Mouse (Mus musculus) MEL (cell line): ENCODE measurements at regions not wholly inside any gene's neighbourhood (a gene's known extent, or its start where the extent isn't known, plus 50 kb on each side); places are given as distances from the start of the nearest gene placed in this dataset.

ENCODE experiments used
- DNase-seq: peaks from one replicate; pipeline ENCODE4 v3.0.0; 2011; ENCODE audit warnings: low read depth, low spot score
- H3K27ac ChIP-seq: 2 replicates; pipeline ENCODE4 v1.5.1; 2012; ENCODE audit warnings: low read depth, mild to moderate bottlenecking, control low read depth, low read length, moderate library complexity; ENCODE audit not compliant: control insufficient read depth
- H3K27me3 ChIP-seq, 2 experiments: fragments of 150-350 bp in 1 of 2; sonication (generic) in 1 of 2; 2 replicates each; pipeline ENCODE4 v1.6.1; 2012; ENCODE audit warnings: low read length in 2 of 2, mild to moderate bottlenecking in 2 of 2, improper control_type of control experiment in 1 of 2, moderate library complexity in 1 of 2; ENCODE audit not compliant: insufficient read depth in 2 of 2, control insufficient read depth in 1 of 2
- H3K36me3 ChIP-seq, 2 experiments: 2 replicates each; pipeline ENCODE4 v1.6.1; 2012 to 2014; ENCODE audit warnings: low read length in 2 of 2, improper control_type of control experiment in 1 of 2, inconsistent platforms in 1 of 2, mild to moderate bottlenecking in 1 of 2; ENCODE audit not compliant: insufficient read depth in 2 of 2, control insufficient read depth in 1 of 2
- H3K4me1 ChIP-seq, 2 experiments: fragments of 150-350 bp in 1 of 2; sonication (generic) in 1 of 2; 2 replicates each; pipeline ENCODE4 v1.6.1; 2012; ENCODE audit warnings: low read length in 2 of 2, improper control_type of control experiment in 1 of 2, mild to moderate bottlenecking in 1 of 2; ENCODE audit not compliant: insufficient read depth in 2 of 2, control insufficient read depth in 1 of 2
- H3K4me3 ChIP-seq, 2 experiments: fragments of 150-350 bp in 1 of 2; sonication (generic) in 1 of 2; 2 replicates each; pipeline ENCODE4 v1.5.1; 2012; ENCODE audit warnings: low read depth in 2 of 2, low read length in 2 of 2, mild to moderate bottlenecking in 2 of 2, moderate library complexity in 2 of 2, control low read depth in 1 of 2, improper control_type of control experiment in 1 of 2; ENCODE audit not compliant: control insufficient read depth in 1 of 2, insufficient read depth in 1 of 2
- H3K79me2 ChIP-seq: 2 replicates; pipeline ENCODE4 v1.6.1; 2012; ENCODE audit warnings: mild to moderate bottlenecking, low read length, moderate library complexity; ENCODE audit not compliant: control insufficient read depth, poor library complexity, insufficient read depth
- H3K9ac ChIP-seq: 2 replicates; pipeline ENCODE4 v1.6.1; 2012; ENCODE audit warnings: low read depth, mild to moderate bottlenecking, control low read depth, low read length, moderate library complexity; ENCODE audit not compliant: control insufficient read depth, poor library complexity, severe bottlenecking
- H3K9me3 ChIP-seq: fragments of 150-350 bp; sonication (generic); replicated peaks from 2 replicates; pipeline ENCODE4 v1.6.1; 2012; ENCODE audit warnings: mild to moderate bottlenecking, low read length, improper control_type of control experiment, moderate library complexity; ENCODE audit not compliant: insufficient read depth
- BHLHE40 ChIP-seq: IDR thresholded peaks from 2 replicates; pipeline ENCODE4 v1.6.1; 2012; ENCODE audit warnings: low read depth, mild to moderate bottlenecking, inconsistent platforms, low read length, improper control_type of control experiment, borderline replicate concordance
- GATA1 ChIP-seq: IDR thresholded peaks from 2 replicates; pipeline ENCODE4 v1.6.1; 2011; ENCODE audit warnings: low read depth, low read length, improper control_type of control experiment
- HCFC1 ChIP-seq: IDR thresholded peaks from 2 replicates; pipeline ENCODE4 v1.6.1; 2012; ENCODE audit warnings: low read depth, mild to moderate bottlenecking, inconsistent platforms, low read length, improper control_type of control experiment, moderate library complexity
- NELFE ChIP-seq: IDR thresholded peaks from 2 replicates; pipeline ENCODE4 v1.6.1; 2011; ENCODE audit warnings: low read depth, low read length, improper control_type of control experiment
- POLR2A ChIP-seq, 2 experiments: IDR thresholded peaks; 2 replicates each; pipeline ENCODE4 v1.6.1; 2011 to 2012; ENCODE audit warnings: low read length in 2 of 2, mild to moderate bottlenecking in 2 of 2, control low read depth in 1 of 2, improper control_type of control experiment in 1 of 2, low read depth in 1 of 2, moderate library complexity in 1 of 2; ENCODE audit not compliant: control insufficient read depth in 1 of 2, insufficient read depth in 1 of 2, poor library complexity in 1 of 2
- POLR2AphosphoS5 ChIP-seq: IDR thresholded peaks from 2 replicates; pipeline ENCODE4 v1.6.1; 2012; ENCODE audit warnings: low read depth, borderline replicate concordance, mild to moderate bottlenecking, inconsistent platforms, low read length, moderate library complexity, mixed read lengths
- SIN3A ChIP-seq: IDR thresholded peaks from 2 replicates; pipeline ENCODE4 v1.6.1; 2012; ENCODE audit warnings: low read length, improper control_type of control experiment, inconsistent platforms
- TBP ChIP-seq: IDR thresholded peaks from 2 replicates; pipeline ENCODE4 v1.8.0; 2011; ENCODE audit warnings: low read depth, low read length, improper control_type of control experiment
- UBTF ChIP-seq: IDR thresholded peaks from 2 replicates; pipeline ENCODE4 v1.6.1; 2012; ENCODE audit warnings: low read depth, mild to moderate bottlenecking, inconsistent platforms, low read length, improper control_type of control experiment, moderate library complexity, borderline replicate concordance; ENCODE audit not compliant: insufficient read depth
- USF1 ChIP-seq: IDR thresholded peaks from 2 replicates; pipeline ENCODE4 v1.6.1; 2014; ENCODE audit warnings: low read depth, mild to moderate bottlenecking, inconsistent platforms, low read length, improper control_type of control experiment, moderate library complexity
- ZC3H11A ChIP-seq: IDR thresholded peaks from 2 replicates; pipeline ENCODE4 v1.6.1; 2012; ENCODE audit warnings: low read depth, mild to moderate bottlenecking, inconsistent platforms, low read length, improper control_type of control experiment
- ZKSCAN1 ChIP-seq: IDR thresholded peaks from 2 replicates; pipeline ENCODE4 v1.6.1; 2012; ENCODE audit warnings: low read depth, mild to moderate bottlenecking, inconsistent platforms, low read length, improper control_type of control experiment, moderate library complexity
- ZMIZ1 ChIP-seq: IDR thresholded peaks from 2 replicates; pipeline ENCODE4 v1.6.1; 2012; ENCODE audit warnings: low read depth, mild to moderate bottlenecking, inconsistent platforms, low read length, improper control_type of control experiment, moderate library complexity

- no peak for DNase-seq
- no peaks in the 10 kb centered on the region for H3K36me3 ChIP-seq
- TF ChIP-seq ZC3H11A (no peak), TBP (no peak), UBTF (no peak), POLR2A (IDR thresholded peaks at IDR 0.05; ENCODE audit: control insufficient read depth in 1 of 2, insufficient read depth in 1 of 2, low read depth in 1 of 2, low read length in 2 of 2, poor library complexity in 1 of 2) (no peak), USF1 (no peak)
- TF ChIP-seq, all 39 proteins: peak for 0
- Histone ChIP-seq H3K9me3 (no peaks in the 10 kb centered on the region), H3K27me3 (no peaks in the 10 kb centered on the region), H3K79me2 (no peaks in the 10 kb centered on the region), H3K9ac (no peak overlapping the region), H3K4me3 (no peak overlapping the region), H3K27ac (no peak overlapping the region), H3K4me1 (no peaks in the 10 kb centered on the region; a peak in 1 of 4 replicates)
Measured at GRCm38 (mm10) chr3:41328828-41329227, 226.7 kb upstream of the Jade1 start.

GRCm38 (mm10) chr3:41326211-41327104, 229.1 kb upstream of the Jade1 start:
- H3K9me3 ChIP-seq, result no peaks in the 10 kb centered on the region
- no peak overlapping the region for H3K4me3 ChIP-seq
- no peaks in the 10 kb centered on the region; a peak in 1 of 4 replicates for H3K4me1 ChIP-seq
- peaks cover 0 to 2% of the 10 kb centered on the region in 2 experiments; a peak in 1 of 4 replicates for H3K36me3 ChIP-seq
- no peak for DNase-seq
- no peak overlapping the region for H3K27ac ChIP-seq
- TF ChIP-seq USF1 (peak; percentile 56; the same call in 1 of the 2 replicates), SIN3A (no peak), ZKSCAN1 (no peak), POLR2A (IDR thresholded peaks at IDR 0.05; ENCODE audit: control insufficient read depth in 1 of 2, insufficient read depth in 1 of 2, low read depth in 1 of 2, low read length in 2 of 2, poor library complexity in 1 of 2) (no peak), BHLHE40 (peak; percentile 84)
- H3K27me3 ChIP-seq, result no peaks in the 10 kb centered on the region
- H3K9ac ChIP-seq, result no peak overlapping the region
- H3K79me2 ChIP-seq, result no peaks in the 10 kb centered on the region

GRCm38 (mm10) chr3:41321808-41322207, 233.7 kb upstream of the Jade1 start:
- no peaks in the 10 kb centered on the region for H3K79me2 ChIP-seq
- no peak for TF ChIP-seq ZMIZ1
- TF ChIP-seq HCFC1, result no peak
- TF ChIP-seq GATA1, result no peak
- no peak for TF ChIP-seq POLR2AphosphoS5
- no peak for TF ChIP-seq NELFE
- H3K9ac ChIP-seq, result no peak overlapping the region
- peaks cover 0 to 2% of the 10 kb centered on the region in 2 experiments; a peak in 1 of 4 replicates for H3K36me3 ChIP-seq
- peaks cover 0 to 4% of the 10 kb centered on the region in 2 experiments; a peak in 2 of 4 replicates for H3K4me1 ChIP-seq
- H3K4me3 ChIP-seq, result no peak overlapping the region
- H3K27ac ChIP-seq, result no peak overlapping the region
- H3K27me3 ChIP-seq, result no peaks in the 10 kb centered on the region
- no peaks in the 10 kb centered on the region for H3K9me3 ChIP-seq
- DNase-seq, result peak; percentile 41
